Mouse (Mus musculus): ENCODE measurements at regions not wholly inside any gene's neighbourhood (a gene's known extent, or its start where the extent isn't known, plus 50 kb on each side); places are given as distances from the start of the nearest gene placed in this dataset.

- Histone ChIP-seq H3K4me3 (ENCODE audit: low read length) (no peak overlapping the region), H3K27ac (ENCODE audit: low read depth, low read length) (peak overlapping the region; percentile 1; the same call in 1 of the 2 replicates), H3K4me2 (ENCODE audit: low read length) (peak overlapping the region; percentile 41), H3K36me3 (ENCODE audit: control insufficient read depth, insufficient read depth, low read length) (no peaks in the 10 kb centered on the region), H3K9ac (ENCODE audit: low read depth, low read length) (no peak overlapping the region), H3K4me1 (ENCODE audit: control insufficient read depth, insufficient read depth, low read depth, low read length) (peaks cover 12% of the 10 kb centered on the region; the same call in 1 of the 2 replicates), H3K9me3 (ENCODE audit: control insufficient read depth, low read length) (no peaks in the 10 kb centered on the region), H3K27me3 (replicated peaks; ENCODE audit: control insufficient read depth, insufficient read depth, low read length) (no peaks in the 10 kb centered on the region)
- WGBS, result 18% methylated on average over 13 of the region's 13 CpGs
- ATAC-seq, result peak; percentile 60
Observed at GRCm38 (mm10) chr17:85873853-85874586, 185.9 kb upstream of the Six2 start.

- no peak for ATAC-seq
- 50% methylated on average over 6 of the region's 6 CpGs for WGBS
Observed at GRCm38 (mm10) chr17:85872903-85873413, 184.9 kb upstream of the Six2 start.

GRCm38 (mm10) chr17:85870406-85870805 is 182.3 kb upstream of the Six2 start:
- Histone ChIP-seq H3K36me3 (ENCODE audit: control insufficient read depth, insufficient read depth, low read length) (no peaks in the 10 kb centered on the region), H3K4me2 (ENCODE audit: low read length) (no peak overlapping the region), H3K4me1 (ENCODE audit: control insufficient read depth, insufficient read depth, low read depth, low read length) (peaks cover 12% of the 10 kb centered on the region; the same call in 1 of the 2 replicates), H3K4me3 (ENCODE audit: low read length) (no peak overlapping the region), H3K9me3 (ENCODE audit: control insufficient read depth, low read length) (no peaks in the 10 kb centered on the region), H3K27me3 (replicated peaks; ENCODE audit: control insufficient read depth, insufficient read depth, low read length) (no peaks in the 10 kb centered on the region), H3K27ac (ENCODE audit: low read depth, low read length) (no peak overlapping the region), H3K9ac (ENCODE audit: low read depth, low read length) (no peak overlapping the region)
- no peak for ATAC-seq
- 64% methylated on average over 8 of the region's 8 CpGs for WGBS

More at GRCm38 (mm10) chr17:85872903-85873413, 184.9 kb upstream of the Six2 start:
- no peak overlapping the region for H3K27ac ChIP-seq (ENCODE audit: low read depth, low read length)
- H3K27me3 ChIP-seq (replicated peaks; ENCODE audit: control insufficient read depth, insufficient read depth, low read length), result no peaks in the 10 kb centered on the region
- no peaks in the 10 kb centered on the region for H3K36me3 ChIP-seq (ENCODE audit: control insufficient read depth, insufficient read depth, low read length)
- H3K9me3 ChIP-seq (ENCODE audit: control insufficient read depth, low read length), result no peaks in the 10 kb centered on the region
- H3K4me2 ChIP-seq (ENCODE audit: low read length), result no peak overlapping the region
- no peak overlapping the region for H3K4me3 ChIP-seq (ENCODE audit: low read length)
- H3K9ac ChIP-seq (ENCODE audit: low read depth, low read length), result no peak overlapping the region
- peaks cover 12% of the 10 kb centered on the region; the same call in 1 of the 2 replicates for H3K4me1 ChIP-seq (ENCODE audit: control insufficient read depth, insufficient read depth, low read depth, low read length)

GRCm38 (mm10) chr17:85869179-85869578 is 181.1 kb upstream of the Six2 start:
- Histone ChIP-seq H3K9me3 (ENCODE audit: control insufficient read depth, low read length) (no peaks in the 10 kb centered on the region), H3K36me3 (ENCODE audit: control insufficient read depth, insufficient read depth, low read length) (no peaks in the 10 kb centered on the region), H3K4me2 (ENCODE audit: low read length) (no peak overlapping the region), H3K4me1 (ENCODE audit: control insufficient read depth, insufficient read depth, low read depth, low read length) (peaks cover 7% of the 10 kb centered on the region; the same call in 1 of the 2 replicates), H3K27ac (ENCODE audit: low read depth, low read length) (no peak overlapping the region), H3K27me3 (replicated peaks; ENCODE audit: control insufficient read depth, insufficient read depth, low read length) (no peaks in the 10 kb centered on the region), H3K4me3 (ENCODE audit: low read length) (no peak overlapping the region), H3K9ac (ENCODE audit: low read depth, low read length) (no peak overlapping the region; the same call in 1 of the 2 replicates)
- peak; percentile 60 for ATAC-seq
- WGBS, result 44% methylated on average over 5 of the region's 5 CpGs

GRCm38 (mm10) chr17:85867945-85868616 is 180.0 kb upstream of the Six2 start:
- Histone ChIP-seq H3K4me3 (ENCODE audit: low read length) (no peak overlapping the region), H3K9me3 (ENCODE audit: control insufficient read depth, low read length) (no peaks in the 10 kb centered on the region), H3K4me2 (ENCODE audit: low read length) (no peak overlapping the region), H3K27me3 (replicated peaks; ENCODE audit: control insufficient read depth, insufficient read depth, low read length) (no peaks in the 10 kb centered on the region), H3K27ac (ENCODE audit: low read depth, low read length) (no peak overlapping the region), H3K4me1 (ENCODE audit: control insufficient read depth, insufficient read depth, low read depth, low read length) (no peaks in the 10 kb centered on the region), H3K9ac (ENCODE audit: low read depth, low read length) (no peak overlapping the region), H3K36me3 (ENCODE audit: control insufficient read depth, insufficient read depth, low read length) (no peaks in the 10 kb centered on the region)
- WGBS, result 86% methylated on average over 12 of the region's 12 CpGs
- 0 out of 2 replicates have a peak, but pooled peaks have one; percentile 18 for ATAC-seq

GRCm38 (mm10) chr17:85866581-85866980 is 178.5 kb upstream of the Six2 start:
- no peak for ATAC-seq
- Histone ChIP-seq H3K27ac (ENCODE audit: low read depth, low read length) (no peak overlapping the region), H3K9me3 (ENCODE audit: control insufficient read depth, low read length) (no peaks in the 10 kb centered on the region), H3K4me3 (ENCODE audit: low read length) (no peak overlapping the region), H3K36me3 (ENCODE audit: control insufficient read depth, insufficient read depth, low read length) (no peaks in the 10 kb centered on the region), H3K4me1 (ENCODE audit: control insufficient read depth, insufficient read depth, low read depth, low read length) (no peaks in the 10 kb centered on the region), H3K9ac (ENCODE audit: low read depth, low read length) (no peak overlapping the region), H3K27me3 (replicated peaks; ENCODE audit: control insufficient read depth, insufficient read depth, low read length) (no peaks in the 10 kb centered on the region), H3K4me2 (ENCODE audit: low read length) (no peak overlapping the region)
- WGBS, result 61% methylated on average over 3 of the region's 3 CpGs

GRCm38 (mm10) chr17:85865940-85866339 is 177.9 kb upstream of the Six2 start:
- 94% methylated on average over 4 of the region's 4 CpGs for WGBS
- no peaks in the 10 kb centered on the region for H3K27me3 ChIP-seq (replicated peaks; ENCODE audit: control insufficient read depth, insufficient read depth, low read length)
- no peaks in the 10 kb centered on the region for H3K9me3 ChIP-seq (ENCODE audit: control insufficient read depth, low read length)
- H3K4me1 ChIP-seq (ENCODE audit: control insufficient read depth, insufficient read depth, low read depth, low read length), result no peaks in the 10 kb centered on the region
- no peaks in the 10 kb centered on the region for H3K36me3 ChIP-seq (ENCODE audit: control insufficient read depth, insufficient read depth, low read length)
- H3K4me3 ChIP-seq (ENCODE audit: low read length), result no peak overlapping the region
- H3K4me2 ChIP-seq (ENCODE audit: low read length), result no peak overlapping the region
- ATAC-seq, result no peak
- H3K9ac ChIP-seq (ENCODE audit: low read depth, low read length), result no peak overlapping the region
- no peak overlapping the region for H3K27ac ChIP-seq (ENCODE audit: low read depth, low read length)

- Histone ChIP-seq H3K36me3 (ENCODE audit: control insufficient read depth, insufficient read depth, low read length) (no peaks in the 10 kb centered on the region), H3K4me1 (ENCODE audit: control insufficient read depth, insufficient read depth, low read depth, low read length) (peaks cover 5% of the 10 kb centered on the region), H3K4me2 (ENCODE audit: low read length) (no peak overlapping the region), H3K9me3 (ENCODE audit: control insufficient read depth, low read length) (no peaks in the 10 kb centered on the region), H3K27me3 (replicated peaks; ENCODE audit: control insufficient read depth, insufficient read depth, low read length) (no peaks in the 10 kb centered on the region; the same call in 1 of the 2 replicates), H3K9ac (ENCODE audit: low read depth, low read length) (no peak overlapping the region), H3K27ac (ENCODE audit: low read depth, low read length) (no peak overlapping the region), H3K4me3 (ENCODE audit: low read length) (no peak overlapping the region)
- ATAC-seq, result no peak
- 82% methylated on average over 9 of the region's 9 CpGs for WGBS
Observed at GRCm38 (mm10) chr17:85861328-85861727, 173.3 kb upstream of the Six2 start.

GRCm38 (mm10) chr17:85860797-85861196 is 172.7 kb upstream of the Six2 start:
- no peak overlapping the region for H3K4me3 ChIP-seq (ENCODE audit: low read length)
- 74% methylated on average over 4 of the region's 4 CpGs for WGBS
- H3K27me3 ChIP-seq (replicated peaks; ENCODE audit: control insufficient read depth, insufficient read depth, low read length), result no peaks in the 10 kb centered on the region; the same call in 1 of the 2 replicates

More at GRCm38 (mm10) chr17:85860797-85861196, 172.7 kb upstream of the Six2 start:
- Histone ChIP-seq H3K27ac (ENCODE audit: low read depth, low read length) (no peak overlapping the region), H3K36me3 (ENCODE audit: control insufficient read depth, insufficient read depth, low read length) (no peaks in the 10 kb centered on the region), H3K9ac (ENCODE audit: low read depth, low read length) (no peak overlapping the region), H3K4me1 (ENCODE audit: control insufficient read depth, insufficient read depth, low read depth, low read length) (peaks cover 5% of the 10 kb centered on the region), H3K9me3 (ENCODE audit: control insufficient read depth, low read length) (no peaks in the 10 kb centered on the region), H3K4me2 (ENCODE audit: low read length) (no peak overlapping the region)
- no peak for ATAC-seq

Measured in hindbrain, embryonic 16.5 days (tissue).